ENCODE assay signal across 13 mouse cellular contexts in the genomic region with DNA sequence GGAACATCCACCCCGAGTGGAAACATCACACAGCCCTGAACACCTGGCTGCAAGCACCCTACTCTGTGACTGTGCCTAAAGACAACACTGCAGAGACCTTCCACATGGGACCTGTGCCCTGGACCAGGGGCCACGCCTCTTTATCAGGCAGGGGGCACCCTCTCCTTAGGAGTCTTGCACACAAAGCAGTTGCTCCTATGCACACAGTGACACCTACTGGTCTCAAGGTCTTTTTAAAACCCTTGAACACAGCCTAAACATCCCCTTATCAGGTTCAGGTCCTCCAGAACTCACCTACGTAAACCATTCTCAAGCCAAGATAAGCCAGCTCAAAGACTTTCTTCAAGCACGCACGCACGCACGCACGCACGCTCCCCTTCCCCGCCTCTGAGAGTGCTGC. TPM values are rescaled to one million over a fixed set of nuclear protein-coding genes. Genes with fewer than 3 reads are reported as not detected.
DNase-seq lines count a peak whose midpoint lies in the region; ATAC-seq lines count a peak whose summit lies in the region.
"Had no signal": no experiment of that assay in that cellular context is flagged by ENCODE, and none has a peak within 500 bp of the region (broad histone marks: within the 10 kb centered on the region; RNA-seq: fewer than 3 reads in every experiment).

No protein-coding gene starts in this region.

- 0 out of 2 replicates have a peak, but pooled peaks have one; percentile 47 for ATAC-seq in kidney, embryonic 14.5 days (ENCODE audit: low FRiP score, low TSS enrichment)
- peak; percentile 60 for ATAC-seq in liver, embryonic 12.5 days

- H3K4me3 ChIP-seq in kidney, embryonic 14.5 days (ENCODE audit: low read length) = no peak overlapping the region
- no peak overlapping the region for H3K4me3 ChIP-seq in liver, embryonic 12.5 days
- H3K4me3 ChIP-seq: heart, embryonic 10.5 days had no signal

- WGBS in kidney, embryonic 14.5 days = 92% methylated on average over 10 of the region's 10 CpGs
- WGBS in liver, embryonic 12.5 days (ENCODE audit: insufficient replicate concordance) = 59% methylated on average over 10 of the region's 10 CpGs

- no peaks in the 10 kb centered on the region for H3K27me3 ChIP-seq in kidney, embryonic 14.5 days (ENCODE audit: control insufficient read depth, insufficient read depth, low read length)
- H3K27me3 ChIP-seq in liver, embryonic 12.5 days (replicated peaks) = no peaks in the 10 kb centered on the region

- H3K27ac ChIP-seq in kidney, embryonic 14.5 days (ENCODE audit: low read depth, low read length) = no peak overlapping the region
- no peak overlapping the region for H3K27ac ChIP-seq in liver, embryonic 12.5 days
- H3K27ac ChIP-seq: heart, embryonic 10.5 days had no signal

- peaks cover 50% of the 10 kb centered on the region for H3K36me3 ChIP-seq in kidney, embryonic 14.5 days (ENCODE audit: control insufficient read depth, insufficient read depth, low read length)
- H3K36me3 ChIP-seq in liver, embryonic 12.5 days = peaks cover 88% of the 10 kb centered on the region

- H3K9ac ChIP-seq in kidney, embryonic 14.5 days (ENCODE audit: low read depth, low read length) = no peak overlapping the region
- H3K9ac ChIP-seq in liver, embryonic 12.5 days = no peak overlapping the region

- H3K4me1 ChIP-seq in kidney, embryonic 14.5 days (ENCODE audit: control insufficient read depth, insufficient read depth, low read length) = no peaks in the 10 kb centered on the region
- H3K4me1 ChIP-seq in liver, embryonic 12.5 days = peaks cover 27% of the 10 kb centered on the region

- H3K4me2 ChIP-seq in kidney, embryonic 14.5 days (replicated peaks; ENCODE audit: low read depth, low read length) = no peak overlapping the region
- no peak overlapping the region for H3K4me2 ChIP-seq in liver, embryonic 12.5 days

- DNase-seq in kidney, postnatal 36 days = no peak
- peak; percentile 32 for DNase-seq in thymus, postnatal 14 days
- no peak for DNase-seq in thymus, postnatal 4 days
- no peak for DNase-seq in adrenal gland, adult 8-10 months
- no peak for DNase-seq in c-Kit-positive CD71-positive TER-119-positive erythroid progenitor cells, embryonic 14.5 days (ENCODE audit: low spot score)
- DNase-seq: cerebellum, postnatal 14 days; kidney, postnatal 10 days; lung, adult 2 months; right cerebral cortex, postnatal 14 days; thymus, postnatal 36 days had no signal

- H3K9me3 ChIP-seq in kidney, embryonic 14.5 days (ENCODE audit: control insufficient read depth, low read length) = no peaks in the 10 kb centered on the region
- peaks cover 11% of the 10 kb centered on the region; the same call in 1 of the 2 replicates for H3K9me3 ChIP-seq in liver, embryonic 12.5 days (replicated peaks)
- H3K9me3 ChIP-seq: heart, embryonic 10.5 days had no signal

RNA-seq across cellular contexts. Expression of gene Ube2v1, which starts 20.6 kb away (rescaled TPM):
- 212 and 283 TPM in 2 replicates for polyA plus RNA-seq in kidney, embryonic 14.5 days (2014; fragmentation: Nextera tagmentation; extraction: Ambion mirVana)
- 256 and 259 TPM in 2 replicates for polyA plus RNA-seq in liver, embryonic 12.5 days (2016; fragmentation: Nextera tagmentation; extraction: Ambion mirVana)
- 100 to 1,000 TPM; 175 to 197 (median 191) TPM for total RNA-seq in adrenal gland, adult 8-10 months (2022)

RNA-seq across cellular contexts. Expression of gene Gm20431, which starts 50.0 kb away (rescaled TPM):
- polyA plus RNA-seq in kidney, embryonic 14.5 days (2014; fragmentation: Nextera tagmentation; extraction: Ambion mirVana) = 5.6 and 6.1 TPM in 2 replicates
- 1.8 and 4.8 TPM in 2 replicates for polyA plus RNA-seq in liver, embryonic 12.5 days (2016; fragmentation: Nextera tagmentation; extraction: Ambion mirVana)
- 10 to 100 TPM; 19.9 to 23.9 (median 22.1) TPM for total RNA-seq in adrenal gland, adult 8-10 months (2022)
